Mouse (Mus musculus) kidney, adult 2 months (tissue): ENCODE results near the gene 4930539E08Rik. TPM values are rescaled to one million over a fixed set of nuclear protein-coding genes. Genes with fewer than 3 reads are reported as not detected.

Experiments used
- DNase-seq: peaks from one replicate; pipeline ENCODE4 v3.0.0; 2021
- H3K27ac ChIP-seq: fragments of 200-500 bp; 2 replicates; pipeline ENCODE4 v1.5.1; 2012; ENCODE audit warnings: low read depth, low read length, control low read depth, inconsistent platforms; ENCODE audit not compliant: insufficient read depth
- H3K27me3 ChIP-seq: fragments of 200-500 bp; replicated peaks from 2 replicates; pipeline ENCODE4 v1.6.1; 2012; ENCODE audit warnings: mild to moderate bottlenecking, moderate library complexity, low read length, inconsistent platforms; ENCODE audit not compliant: control insufficient read depth, insufficient read depth
- H3K36me3 ChIP-seq: fragments of 200-500 bp; 2 replicates; pipeline ENCODE4 v1.6.1; 2012; ENCODE audit warnings: mild to moderate bottlenecking, moderate library complexity, low read length, inconsistent platforms; ENCODE audit not compliant: control insufficient read depth, insufficient read depth
- H3K4me1 ChIP-seq: fragments of 200-500 bp; 2 replicates; pipeline ENCODE4 v1.6.1; 2011; ENCODE audit warnings: low read length; ENCODE audit not compliant: control insufficient read depth, insufficient read depth
- H3K4me3 ChIP-seq: fragments of 200-500 bp; 2 replicates; pipeline ENCODE4 v1.5.1; 2011; ENCODE audit warnings: mild to moderate bottlenecking, low read depth, low read length, control low read depth; ENCODE audit not compliant: insufficient read depth
- CTCF ChIP-seq: fragments of 200-500 bp; conservative IDR thresholded peaks from 2 replicates; pipeline ENCODE4 v1.5.1; 2011; ENCODE audit warnings: low read depth, mild to moderate bottlenecking, control low read depth, low read length, moderate library complexity, mixed read lengths; ENCODE audit not compliant: insufficient read depth, insufficient read length
- POLR2A ChIP-seq: fragments of 200-500 bp; IDR thresholded peaks from one replicate; pipeline ENCODE4 v1.6.1; 2011; ENCODE audit warnings: low read depth, low read length, control low read depth
- WGBS: fragments of 180-500 bp; shearing (Covaris S2); methylation state at CpG from one replicate; pipeline ENCODE4 v1.1.7; 2018; 5-methylcytosine and 5-hydroxymethylcytosine counted together
- polyA plus RNA-seq: library from polyadenylated mRNA; depleted of rRNA; stranded (reverse); fragments of >200 nt; gene quantifications from 2 replicates; pipeline ENCODE4 v1.2.3, GENCODE M21; 2012

Gene 4930539E08Rik
- polyA plus RNA-seq, 1 experiment: 0.34 TPM

- TF ChIP-seq POLR2A (no peak), CTCF (no peak)
- WGBS: 68% methylated on average over 11 of the region's 11 CpGs
- peaks cover 8% of the 10 kb centered on the region for H3K4me1 ChIP-seq
- H3K27me3 ChIP-seq: no peaks in the 10 kb centered on the region
- H3K4me3 ChIP-seq: no peak overlapping the region
- no peak for DNase-seq
- H3K36me3 ChIP-seq: no peaks in the 10 kb centered on the region
- no peak overlapping the region for H3K27ac ChIP-seq
Observed at GRCm38 (mm10) chr17:28871831-28872230, 43.3 kb downstream of the 4930539E08Rik start.

DNA sequence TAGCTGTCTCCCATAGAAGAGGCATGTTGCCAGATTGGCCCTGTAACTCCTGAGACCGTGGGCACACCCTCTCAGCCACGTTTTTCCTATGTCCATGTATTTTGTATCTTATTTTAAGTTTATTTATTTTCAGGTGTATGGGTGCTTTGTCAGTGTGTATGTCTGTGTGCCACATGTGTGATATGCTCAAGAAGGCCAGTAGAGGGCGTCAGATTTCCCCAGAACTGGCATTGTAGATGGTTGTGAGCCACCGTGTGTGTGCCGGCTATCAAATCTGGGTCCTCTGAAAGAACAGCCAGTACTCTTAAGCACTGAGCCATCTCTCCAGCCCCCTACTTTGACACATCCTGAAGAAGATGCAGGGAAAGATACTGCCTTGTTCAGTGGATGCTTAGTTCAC is 44.7 kb downstream of the 4930539E08Rik start:
- no peaks in the 10 kb centered on the region for H3K27me3 ChIP-seq
- no peak overlapping the region for H3K27ac ChIP-seq
- H3K4me1 ChIP-seq: peaks cover 6% of the 10 kb centered on the region
- WGBS: 74% methylated on average over 5 of the region's 5 CpGs
- H3K4me3 ChIP-seq: no peak overlapping the region
- no peak for DNase-seq
- TF ChIP-seq POLR2A: no peak
- TF ChIP-seq CTCF: no peak
- H3K36me3 ChIP-seq: no peaks in the 10 kb centered on the region

- 74% methylated on average over 9 of the region's 9 CpGs for WGBS
- DNase-seq: no peak
Observed at GRCm38 (mm10) chr17:28869412-28870110, 45.6 kb downstream of the 4930539E08Rik start.

DNA sequence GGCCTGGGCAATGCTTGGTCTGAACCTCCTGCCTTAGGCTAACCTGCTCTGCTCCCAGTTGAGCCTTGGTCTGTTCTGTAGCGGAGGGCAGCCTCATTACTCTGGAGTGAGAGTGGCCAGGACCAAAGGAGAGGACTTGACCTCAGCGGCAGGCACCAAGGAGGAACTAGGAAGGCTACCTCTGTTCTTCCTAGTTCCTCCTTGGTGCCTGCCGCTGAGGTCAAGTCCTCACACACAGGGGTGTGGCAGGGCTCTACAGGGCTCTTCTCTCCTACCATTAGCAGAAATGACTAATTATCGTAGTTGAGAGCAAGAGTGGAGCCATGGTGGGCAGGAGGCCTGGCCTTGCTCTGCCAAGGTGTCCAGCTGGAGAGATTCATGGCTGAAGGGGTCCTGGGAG is 47.7 kb downstream of the 4930539E08Rik start:
- 94% methylated on average over 4 of the region's 4 CpGs for WGBS
- TF ChIP-seq CTCF: no peak
- TF ChIP-seq POLR2A: no peak

More at GRCm38 (mm10) chr17:28869412-28870110, 45.6 kb downstream of the 4930539E08Rik start:
- H3K4me1 ChIP-seq: no peaks in the 10 kb centered on the region
- H3K36me3 ChIP-seq: no peaks in the 10 kb centered on the region
- no peak overlapping the region for H3K4me3 ChIP-seq
- H3K27me3 ChIP-seq: no peaks in the 10 kb centered on the region
- H3K27ac ChIP-seq: no peak overlapping the region
- TF ChIP-seq CTCF (no peak), POLR2A (no peak)

GRCm38 (mm10) chr17:28866921-28867320 is 48.2 kb downstream of the 4930539E08Rik start:
- Histone ChIP-seq H3K4me3 (no peak overlapping the region), H3K36me3 (no peaks in the 10 kb centered on the region), H3K27ac (no peak overlapping the region), H3K27me3 (no peaks in the 10 kb centered on the region), H3K4me1 (no peaks in the 10 kb centered on the region)
- TF ChIP-seq CTCF (no peak), POLR2A (no peak)
- DNase-seq: no peak

More for the DNA sequence above, 47.7 kb downstream of the 4930539E08Rik start:
- Histone ChIP-seq H3K27me3 (no peaks in the 10 kb centered on the region), H3K4me3 (no peak overlapping the region), H3K4me1 (no peaks in the 10 kb centered on the region), H3K27ac (no peak overlapping the region), H3K36me3 (no peaks in the 10 kb centered on the region)
- DNase-seq: no peak

DNA sequence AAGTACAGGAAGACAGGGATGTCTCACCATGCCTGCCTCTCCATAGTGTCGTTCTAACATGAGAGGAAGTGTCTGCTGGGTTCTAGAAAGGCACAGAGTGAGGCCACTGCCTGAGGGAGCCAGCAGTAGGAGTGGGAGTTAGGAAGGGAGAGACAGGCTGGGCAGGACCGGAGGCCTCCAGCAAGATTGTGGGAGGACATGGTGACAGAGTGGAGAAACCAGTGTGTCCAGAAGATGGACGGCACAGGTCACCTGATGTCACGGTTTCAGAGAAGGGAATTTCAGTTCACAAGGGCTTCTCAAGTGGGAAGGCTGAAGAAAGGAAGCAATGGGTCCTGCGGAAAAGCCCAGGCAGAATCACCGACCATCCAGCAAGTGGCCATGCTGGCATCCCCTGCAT is 50.7 kb downstream of the 4930539E08Rik start:
- Histone ChIP-seq H3K4me1 (no peaks in the 10 kb centered on the region), H3K27me3 (no peaks in the 10 kb centered on the region), H3K36me3 (no peaks in the 10 kb centered on the region), H3K4me3 (no peak overlapping the region), H3K27ac (no peak overlapping the region)
- WGBS: 53% methylated on average over 6 of the region's 6 CpGs
- no peak for DNase-seq
- TF ChIP-seq POLR2A: no peak
- no peak for TF ChIP-seq CTCF

DNA sequence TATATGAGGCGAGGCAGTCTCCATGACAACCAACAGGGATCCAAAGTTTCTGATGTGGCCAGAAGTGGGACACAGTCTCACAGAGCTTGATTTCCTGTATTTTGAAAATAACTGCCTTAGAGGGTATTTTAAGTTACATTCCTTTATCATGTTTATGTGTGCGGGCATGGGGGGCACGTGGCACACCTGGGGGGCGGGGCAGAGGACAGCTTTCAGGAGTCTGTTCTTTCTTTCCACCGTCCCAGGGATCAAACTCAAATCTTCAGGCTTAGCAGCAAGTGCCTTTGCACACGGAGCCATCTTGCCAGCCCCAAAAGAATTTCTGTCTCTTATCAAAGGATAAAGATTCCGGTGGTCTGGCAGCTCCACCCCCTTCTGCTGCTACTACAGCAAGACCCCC is 51.2 kb downstream of the 4930539E08Rik start:
- no peak overlapping the region for H3K27ac ChIP-seq
- H3K4me3 ChIP-seq: no peak overlapping the region
- TF ChIP-seq CTCF (no peak), POLR2A (no peak)
- no peak for DNase-seq
- H3K36me3 ChIP-seq: no peaks in the 10 kb centered on the region
- 78% methylated on average over 7 of the region's 7 CpGs for WGBS
- no peaks in the 10 kb centered on the region for H3K4me1 ChIP-seq
- no peaks in the 10 kb centered on the region for H3K27me3 ChIP-seq
